Mouse (Mus musculus) left cerebral cortex, postnatal 14 days (tissue): ENCODE measurements around the gene Plekhm2. TPM values are rescaled to one million over a fixed set of nuclear protein-coding genes. Genes with fewer than 3 reads are reported as not detected.

ENCODE experiments used
- DNase-seq, 2 experiments: peaks; one replicate each; pipeline ENCODE4 v3.0.0; 2021 to 2022; ENCODE audit warnings: low spot score in 2 of 2, mixed read lengths in 1 of 2
- intact Hi-C: fragments of 180-260 bp; cut with DNase I; formaldehyde crosslinking; loops from one replicate; pipeline ENCODE4 v1.15.1; 2025
- total RNA-seq, 2 experiments: library from RNA; stranded (reverse); gene quantifications; 2 replicates each; pipeline ENCODE4 v1.2.3; 2021

The Plekhm2 gene
- total RNA-seq, 2 experiments from 2014 or later = 57.6 to 57.9 TPM

GRCm38 (mm10) chr4:141664011-141664745 is 521 bp downstream of the Plekhm2 start:
- intact Hi-C loops = no loop called here
- DNase-seq = peak in 1 of 2 experiments; percentile 74

- DNase-seq = no peak
- intact Hi-C loops = no loop called here
Measured at GRCm38 (mm10) chr4:141663122-141663931, 1.4 kb downstream of the Plekhm2 start.

GRCm38 (mm10) chr4:141660884-141661283 is 3.8 kb downstream of the Plekhm2 start:
- no peak for DNase-seq
- intact Hi-C loops = no loop called here

- intact Hi-C loops = no loop called here
- DNase-seq = no peak
Measured at GRCm38 (mm10) chr4:141659739-141660138, 5.0 kb downstream of the Plekhm2 start.

- intact Hi-C loops = no loop called here
- DNase-seq = no peak
Measured at GRCm38 (mm10) chr4:141658846-141659484, 5.7 kb downstream of the Plekhm2 start.

- intact Hi-C loops = no loop called here
- no peak for DNase-seq
Measured at GRCm38 (mm10) chr4:141656932-141657331, 7.8 kb downstream of the Plekhm2 start.

- peak in 1 of 2 experiments; percentile 48 for DNase-seq
- intact Hi-C loops = no loop called here
Measured at GRCm38 (mm10) chr4:141655908-141656608, 8.6 kb downstream of the Plekhm2 start.

GRCm38 (mm10) chr4:141654509-141654908 is 10.2 kb downstream of the Plekhm2 start:
- intact Hi-C loops = no loop called here
- DNase-seq = no peak

GRCm38 (mm10) chr4:141653813-141654212 is 10.9 kb downstream of the Plekhm2 start:
- no peak for DNase-seq
- intact Hi-C loops = no loop called here

GRCm38 (mm10) chr4:141653044-141653443 is 11.7 kb downstream of the Plekhm2 start:
- no peak for DNase-seq
- intact Hi-C loops = no loop called here

- intact Hi-C loops = no loop called here
- DNase-seq = no peak
Measured at GRCm38 (mm10) chr4:141651944-141652343, 12.8 kb downstream of the Plekhm2 start.

- intact Hi-C loops = no loop called here
- DNase-seq = no peak
Measured at GRCm38 (mm10) chr4:141651286-141651685, 13.4 kb downstream of the Plekhm2 start.

- peak in 1 of 2 experiments; percentile 44 for DNase-seq
- intact Hi-C loops = no loop called here
Measured at GRCm38 (mm10) chr4:141649244-141649643, 15.5 kb downstream of the Plekhm2 start.

GRCm38 (mm10) chr4:141648262-141648661 is 16.4 kb downstream of the Plekhm2 start:
- no peak for DNase-seq
- intact Hi-C loops = no loop called here

GRCm38 (mm10) chr4:141647187-141647586 is 17.5 kb downstream of the Plekhm2 start:
- DNase-seq = no peak
- intact Hi-C loops = no loop called here

- intact Hi-C loops = no loop called here
- DNase-seq = no peak
Measured at GRCm38 (mm10) chr4:141645988-141646387, 18.7 kb downstream of the Plekhm2 start.

- DNase-seq = peak; percentile 65 to 83
- intact Hi-C loops = no loop called here
Measured at GRCm38 (mm10) chr4:141643118-141643855, 21.4 kb downstream of the Plekhm2 start.

GRCm38 (mm10) chr4:141641961-141642811 is 22.5 kb downstream of the Plekhm2 start:
- intact Hi-C loops = no loop called here
- DNase-seq = no peak
